Mouse (Mus musculus): Measurements from ENCODE around the gene Gpatch4.
A peak's percentile ranks its signal among the peaks of the same experiment; 100 is the strongest.

The Gpatch4 gene

GRCm38 (mm10) chr3:88030608-88031395 lies 12.1 kb upstream of the Gpatch4 start:
- DNase-seq (ENCODE audit: low spot score in 2 of 2): peak; percentile 14 to 42

- DNase-seq (ENCODE audit: low spot score in 2 of 2): no peak
Measured at GRCm38 (mm10) chr3:88033506-88033905, 9.4 kb upstream of the Gpatch4 start.

- DNase-seq (ENCODE audit: low spot score in 2 of 2): no peak
Measured at GRCm38 (mm10) chr3:88035561-88036293, 7.2 kb upstream of the Gpatch4 start.

- no peak for DNase-seq (ENCODE audit: low spot score in 2 of 2)
Measured at GRCm38 (mm10) chr3:88049532-88049931, 6.6 kb downstream of the Gpatch4 start.

- no peak for DNase-seq (ENCODE audit: low spot score in 2 of 2)
Measured at GRCm38 (mm10) chr3:88057030-88057429, 14.1 kb downstream of the Gpatch4 start.

GRCm38 (mm10) chr3:88057902-88058696 lies 15.2 kb downstream of the Gpatch4 start, which contains the start of gene Naxe:
Gene Naxe, minus strand, starts transcription at chr3:88058495.
- peak; percentile 81 to 83 for DNase-seq (ENCODE audit: low spot score in 2 of 2)

- DNase-seq (ENCODE audit: low spot score in 2 of 2): no peak
Measured at GRCm38 (mm10) chr3:88068386-88068785, 25.5 kb downstream of the Gpatch4 start.

DNA sequence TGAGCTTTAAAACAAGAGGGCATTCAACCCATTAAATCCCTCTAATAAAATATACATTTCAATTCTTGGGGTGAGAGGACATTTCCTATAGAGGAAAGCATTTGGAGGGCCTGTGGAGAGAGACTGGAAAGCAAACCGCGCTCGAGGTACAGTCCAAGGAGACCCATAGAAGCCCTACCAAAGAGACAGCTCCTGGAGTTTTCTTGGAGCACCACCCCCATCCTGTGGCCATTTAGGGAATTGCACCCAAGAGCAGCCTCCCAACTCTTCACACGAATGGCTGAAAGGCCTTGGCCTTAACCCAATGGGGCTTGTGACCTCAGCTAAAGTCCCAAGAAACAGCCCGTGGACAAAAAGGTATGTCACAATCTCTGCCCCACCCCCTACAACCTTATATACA lies 28.9 kb downstream of the Gpatch4 start:
- DNase-seq (ENCODE audit: low spot score in 2 of 2): peak; percentile 92 to 93

DNA sequence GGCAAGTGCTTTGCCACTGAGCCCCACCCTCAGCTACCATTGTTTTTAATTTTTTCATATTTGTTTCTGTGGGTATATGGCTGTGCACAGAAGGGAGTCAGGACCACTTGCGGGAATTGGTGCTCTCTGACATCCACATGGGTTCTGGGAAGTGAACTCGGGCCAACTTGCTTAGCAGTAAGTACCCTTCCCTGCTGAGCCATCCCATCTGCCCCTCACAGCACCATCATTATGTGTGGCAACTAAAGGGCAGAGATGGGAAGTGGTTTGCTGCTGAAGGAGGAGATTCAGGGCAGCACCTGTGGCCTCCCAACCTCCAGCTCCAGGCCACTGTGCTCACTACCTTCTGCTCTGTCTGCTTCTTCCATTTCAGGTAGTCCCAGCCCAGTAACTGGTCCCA lies 30.7 kb downstream of the Gpatch4 start:
- no peak for DNase-seq (ENCODE audit: low spot score in 2 of 2)

GRCm38 (mm10) chr3:88074351-88074750 lies 31.4 kb downstream of the Gpatch4 start:
- no peak for DNase-seq (ENCODE audit: low spot score in 2 of 2)

DNA sequence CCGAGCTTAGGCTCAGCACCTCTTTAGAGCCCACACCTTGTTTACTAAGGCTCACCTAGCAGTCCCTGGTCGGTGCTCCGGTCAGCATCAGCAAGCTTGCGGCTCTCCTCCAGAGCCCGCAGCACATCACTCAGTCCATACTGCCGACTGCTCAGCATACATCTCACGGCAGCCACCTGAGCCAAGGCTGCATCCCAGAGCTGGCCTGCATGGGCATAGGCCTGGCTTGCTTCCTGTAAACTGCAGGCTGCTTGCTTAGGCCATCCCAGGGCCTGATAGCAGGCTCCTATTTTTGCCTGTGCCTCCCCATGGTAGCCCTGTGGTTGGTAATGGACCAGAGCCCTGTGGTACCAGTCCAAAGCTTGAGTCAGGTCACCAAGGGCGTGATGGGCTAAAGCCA lies 31.9 kb downstream of the Gpatch4 start:
- no peak for DNase-seq (ENCODE audit: low spot score in 2 of 2)

- DNase-seq (ENCODE audit: low spot score in 2 of 2): no peak
Measured at GRCm38 (mm10) chr3:88077441-88077840, 34.5 kb downstream of the Gpatch4 start.

DNA sequence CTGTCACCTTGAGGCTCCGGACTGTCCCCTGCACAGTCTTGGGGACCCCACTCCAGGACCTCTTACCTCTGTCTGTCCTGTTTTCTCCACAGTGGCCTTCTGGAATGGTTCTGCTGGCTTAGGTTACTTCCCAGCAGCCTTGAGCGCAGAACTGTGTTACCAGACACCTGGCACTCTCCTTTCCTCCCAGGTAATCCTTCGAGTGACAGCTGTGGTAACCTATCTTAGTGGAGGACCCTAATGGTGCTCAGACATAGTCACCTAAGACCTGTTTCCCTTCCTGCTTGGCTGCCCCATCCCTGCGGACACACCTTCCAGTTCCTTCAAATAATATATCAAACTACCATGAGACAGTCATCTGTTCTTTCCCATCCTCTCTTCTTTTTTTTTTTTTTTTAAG lies 35.3 kb downstream of the Gpatch4 start, which contains the start of gene Ttc24:
Gene Ttc24 (minus strand): TSS at position 101 of the 400 bp plus-strand sequence.
- DNase-seq (ENCODE audit: low spot score in 2 of 2): no peak

DNA sequence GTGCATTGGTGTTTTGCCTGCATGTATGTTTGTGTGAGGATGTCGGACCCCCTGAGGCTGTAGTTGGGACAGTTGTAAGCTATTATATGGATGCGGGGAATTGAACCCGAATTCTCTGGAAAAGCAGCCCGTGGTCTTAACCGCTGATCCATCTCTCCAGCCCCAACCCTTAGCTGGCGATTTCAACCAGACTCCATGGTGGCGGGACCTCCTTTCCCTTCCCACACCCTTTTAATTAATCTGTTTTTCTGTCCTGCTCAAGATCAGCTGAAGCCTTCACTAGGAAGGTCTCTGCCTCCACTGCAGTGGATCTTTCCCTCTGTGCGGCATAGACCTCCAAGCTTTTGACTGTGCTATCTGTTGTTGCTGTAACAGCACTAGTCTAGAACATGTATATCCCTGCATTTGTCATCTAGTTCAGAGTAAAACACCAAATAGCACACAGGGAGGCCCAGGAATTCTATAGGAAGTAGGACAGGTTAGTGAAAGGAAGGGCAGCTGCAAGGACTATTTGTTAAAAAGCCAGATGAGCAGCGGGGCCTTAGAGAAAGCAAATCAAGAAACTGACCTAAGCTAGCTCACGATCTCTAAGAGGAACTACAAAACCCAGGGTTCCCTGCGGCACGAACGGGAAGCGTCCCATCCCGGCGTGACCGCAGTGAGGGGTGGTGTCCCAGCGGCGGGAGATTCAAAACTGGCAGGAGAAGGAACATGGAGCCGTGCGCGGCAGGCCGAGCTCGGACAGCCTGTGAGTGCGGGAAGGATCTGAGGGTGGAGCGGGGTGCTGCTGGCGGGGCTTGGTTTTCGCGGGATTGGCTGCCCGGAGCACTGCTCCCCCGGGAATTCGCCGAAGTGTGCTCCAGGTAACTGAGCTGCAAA lies 38.7 kb downstream of the Gpatch4 start, which contains the start of gene Iqgap3:
Gene Iqgap3 (plus strand): TSS at position 627 of the 879 bp plus-strand sequence.
- peak; percentile 81 to 89 for DNase-seq (ENCODE audit: low spot score in 2 of 2)

DNA sequence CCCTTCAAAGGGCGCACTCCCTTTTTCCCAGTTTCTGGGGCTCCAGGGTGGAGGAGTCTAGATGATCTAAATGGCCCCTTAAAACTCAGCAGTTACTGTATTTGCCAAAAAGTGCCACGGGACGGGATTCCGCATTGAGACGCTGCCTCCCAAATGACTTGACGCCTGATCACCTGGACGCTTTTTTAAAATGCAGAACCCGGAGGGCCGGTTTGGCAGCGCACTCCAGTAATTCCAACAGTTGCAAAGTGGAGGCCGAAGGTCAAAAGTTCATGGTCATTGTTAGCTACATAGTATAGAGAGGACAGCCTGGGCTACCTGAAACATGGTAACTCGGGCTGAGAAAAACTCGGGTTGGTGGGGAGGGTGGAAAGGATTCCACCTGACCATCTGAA lies 39.3 kb downstream of the Gpatch4 start:
- no peak for DNase-seq (ENCODE audit: low spot score in 2 of 2)

DNA sequence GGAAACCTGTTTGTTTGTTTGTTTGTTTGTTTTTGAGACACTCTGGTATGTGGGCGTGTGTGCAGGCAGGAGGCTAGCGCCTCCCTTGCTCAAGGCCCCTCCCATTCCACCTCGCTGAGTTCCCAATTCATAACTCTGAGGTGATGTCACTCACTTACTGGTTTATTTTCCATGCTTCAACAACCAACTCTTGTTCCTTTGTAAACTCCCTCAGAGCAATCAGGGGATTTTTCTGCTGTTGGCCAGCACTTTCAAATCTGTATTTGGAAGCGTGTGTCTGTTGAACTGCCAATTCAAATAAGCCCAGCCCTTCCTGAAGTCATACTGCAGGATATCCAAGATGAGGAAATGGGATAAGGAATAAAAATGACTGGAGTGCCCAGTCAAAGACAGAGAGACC lies 39.8 kb downstream of the Gpatch4 start:
- DNase-seq (ENCODE audit: low spot score in 2 of 2): no peak

- no peak for DNase-seq (ENCODE audit: low spot score in 2 of 2)
Measured at GRCm38 (mm10) chr3:88084001-88084400, 41.1 kb downstream of the Gpatch4 start.

DNA sequence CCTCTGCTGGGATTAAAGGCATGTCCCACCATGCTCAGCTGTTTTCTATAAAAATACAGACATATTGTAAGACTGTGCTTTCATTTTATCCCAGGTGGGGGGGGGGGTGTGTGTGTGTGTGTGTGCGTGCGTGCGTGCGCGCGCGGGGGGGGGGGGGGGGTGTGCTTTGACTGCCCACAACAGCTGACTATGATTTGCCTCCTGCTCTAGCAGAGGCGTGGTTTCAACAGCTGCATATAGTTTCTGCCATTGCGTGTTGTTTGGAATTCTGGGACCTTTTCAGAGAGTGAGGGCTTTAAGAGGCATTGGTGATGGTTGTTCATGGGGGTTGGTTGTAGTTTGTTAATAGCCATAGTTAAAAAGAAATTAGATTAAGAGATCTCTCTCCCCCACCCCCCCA lies 42.6 kb downstream of the Gpatch4 start:
- no peak for DNase-seq (ENCODE audit: low spot score in 2 of 2)

DNA sequence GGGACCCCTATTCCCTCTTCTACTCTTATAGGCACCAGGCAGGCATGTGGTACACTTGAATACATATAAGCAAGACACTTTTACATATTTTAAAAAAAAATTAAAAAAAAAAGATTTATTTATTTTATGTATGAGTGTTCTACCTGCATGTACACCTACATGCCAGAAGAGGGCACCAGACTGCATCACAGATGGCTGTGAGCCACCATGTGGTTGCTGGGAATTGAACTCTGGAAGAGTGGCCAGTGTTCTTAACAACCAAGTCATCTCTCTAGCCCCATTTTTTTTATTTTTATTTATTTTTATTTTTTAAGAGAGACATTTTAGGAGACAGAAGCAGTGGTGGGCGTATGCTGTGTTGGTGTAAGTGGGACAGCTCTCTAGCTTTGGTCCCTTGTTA lies 44.8 kb downstream of the Gpatch4 start:
- no peak for DNase-seq (ENCODE audit: low spot score in 2 of 2)

GRCm38 (mm10) chr3:88090106-88090505 lies 47.2 kb downstream of the Gpatch4 start:
- no peak for DNase-seq (ENCODE audit: low spot score in 2 of 2)

- DNase-seq (ENCODE audit: low spot score in 2 of 2): no peak
Measured at GRCm38 (mm10) chr3:88090616-88091015, 47.7 kb downstream of the Gpatch4 start.

Data from frontal cortex, postnatal 36 days (tissue).